Mouse (Mus musculus): Measurements from ENCODE around the gene Furin.

GRCm38 (mm10) chr7:80414303-80414855 lies 9.1 kb upstream of the Furin start:
- TF ChIP-seq CTCF (IDR thresholded peaks at IDR 0.05; ENCODE audit: low read depth, low read length): no peak
- no peak for TF ChIP-seq GATA1 (IDR thresholded peaks at IDR 0.05; ENCODE audit: borderline replicate concordance, low read length)
- no peak for TF ChIP-seq POLR2AphosphoS5 (IDR thresholded peaks at IDR 0.05; ENCODE audit: insufficient replicate concordance, low read depth, low read length)
- no peak for TF ChIP-seq TAL1 (conservative IDR thresholded peaks at IDR 0.05; ENCODE audit: low read depth, low read length)
- TF ChIP-seq GATA2 (IDR thresholded peaks at IDR 0.05; ENCODE audit: borderline replicate concordance, low read depth, low read length): no peak
